Mouse (Mus musculus) leukemia stem cell, adult 10-12 weeks (primary cell): ENCODE results near the gene Ccdc85c. TPM values are rescaled to one million over a fixed set of nuclear protein-coding genes. Genes with fewer than 3 reads are reported as not detected.

Source experiments
- polyA plus RNA-seq: library from polyadenylated mRNA; stranded (reverse); fragments of >175 nt; gene quantifications from 2 replicates; pipeline ENCODE4 v1.2.3, GENCODE M21; 2012; ENCODE audit warnings: low replicate concordance

Ccdc85c gene
- 1.3 and 1.4 TPM in 2 replicates for polyA plus RNA-seq

DNA sequence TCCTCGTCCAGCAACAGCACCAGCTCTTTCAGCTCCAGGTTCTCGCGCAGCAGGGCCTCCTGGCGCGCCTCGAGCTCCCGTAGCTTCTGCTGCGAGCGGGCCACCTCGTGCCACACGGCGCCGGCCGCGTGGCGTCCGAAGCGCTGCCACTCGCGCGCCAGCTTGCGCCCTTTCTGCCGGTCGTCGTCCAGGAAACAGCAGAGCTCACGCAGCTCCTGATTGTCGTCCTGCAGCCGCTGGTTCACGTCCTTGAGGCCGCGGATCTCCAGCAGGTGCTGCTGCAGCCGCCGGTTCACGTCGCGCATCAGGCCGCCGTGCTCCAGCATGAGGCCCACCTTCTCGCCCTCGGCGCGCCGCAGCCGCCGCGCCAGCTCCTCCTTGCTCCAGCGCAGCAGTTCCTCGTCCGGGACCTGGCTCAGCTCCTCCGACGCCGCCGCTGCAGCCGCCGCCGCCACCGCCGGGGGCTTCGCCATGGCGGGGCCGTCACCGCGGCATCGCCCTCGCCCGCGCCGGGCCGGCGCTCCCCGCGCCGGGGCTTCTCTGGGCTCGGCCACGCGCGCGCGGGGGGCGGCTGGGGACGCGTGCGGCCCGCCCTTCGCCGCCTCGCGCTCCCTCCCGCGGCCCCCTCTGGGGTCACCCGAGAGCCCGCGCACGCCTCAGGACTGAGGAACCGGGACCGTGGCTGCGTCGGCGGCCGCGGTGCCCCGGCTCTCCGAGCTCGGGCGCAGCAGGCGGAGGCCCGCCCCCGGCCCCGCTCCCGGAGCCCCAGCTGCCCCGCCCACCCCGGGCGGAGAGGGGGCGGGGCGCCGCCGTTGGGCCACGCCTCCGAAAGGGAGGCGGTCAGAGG is at the start of gene Ccdc85c:
Gene Ccdc85c (minus strand): TSS at position 765 of the 847 bp plus-strand sequence.

DNA sequence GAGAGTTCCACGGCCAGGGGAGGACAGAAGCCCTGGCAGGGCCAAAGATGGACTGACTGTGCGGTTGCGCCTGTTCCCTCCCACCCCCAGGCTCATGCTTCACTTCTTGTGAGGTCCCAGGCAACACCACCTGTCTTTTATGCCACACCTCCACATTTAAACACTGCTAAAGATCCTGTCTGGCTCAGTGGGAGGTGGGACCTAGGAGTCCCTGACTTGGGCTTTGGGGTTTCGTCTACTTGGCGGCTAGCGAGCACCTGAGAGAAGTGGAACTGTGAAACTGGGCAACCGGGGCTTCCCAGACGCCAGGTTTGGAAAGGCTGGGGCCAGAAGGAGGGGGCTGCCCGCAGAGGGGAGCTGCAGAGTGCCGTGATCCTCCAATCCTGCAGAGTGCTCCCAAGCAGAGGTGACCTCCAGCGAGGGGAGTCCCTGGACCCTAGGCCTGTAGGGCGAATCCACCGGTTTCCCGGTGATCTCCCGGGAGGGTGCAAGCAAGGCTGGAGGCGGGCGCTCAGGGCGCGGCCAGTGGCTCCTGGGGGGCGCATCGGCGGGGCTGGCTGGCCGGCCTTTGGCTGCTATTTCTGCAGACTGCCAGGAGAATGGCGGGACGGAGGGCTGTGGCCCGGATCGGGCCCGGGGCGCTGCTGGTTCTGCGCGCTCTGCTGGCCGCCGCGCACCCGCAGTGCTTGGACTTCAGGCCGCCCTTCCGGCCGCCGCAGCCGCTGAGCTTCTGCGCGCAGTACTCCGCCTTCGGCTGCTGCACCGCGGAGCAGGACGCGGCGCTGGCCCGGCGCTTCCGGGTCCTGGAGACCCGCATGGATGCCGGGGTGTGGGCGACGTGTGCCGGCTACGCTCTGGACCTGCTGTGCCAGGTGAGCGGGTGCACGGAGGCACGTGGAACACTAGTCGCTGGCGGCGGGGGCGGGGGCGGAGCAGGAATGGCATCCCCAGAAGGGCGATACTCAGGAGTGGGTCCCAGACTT is 30.9 kb upstream of the Ccdc85c start, which contains the start of gene Hhipl1:
Gene Hhipl1 (plus strand): TSS at position 459 of the 983 bp plus-strand sequence.

DNA sequence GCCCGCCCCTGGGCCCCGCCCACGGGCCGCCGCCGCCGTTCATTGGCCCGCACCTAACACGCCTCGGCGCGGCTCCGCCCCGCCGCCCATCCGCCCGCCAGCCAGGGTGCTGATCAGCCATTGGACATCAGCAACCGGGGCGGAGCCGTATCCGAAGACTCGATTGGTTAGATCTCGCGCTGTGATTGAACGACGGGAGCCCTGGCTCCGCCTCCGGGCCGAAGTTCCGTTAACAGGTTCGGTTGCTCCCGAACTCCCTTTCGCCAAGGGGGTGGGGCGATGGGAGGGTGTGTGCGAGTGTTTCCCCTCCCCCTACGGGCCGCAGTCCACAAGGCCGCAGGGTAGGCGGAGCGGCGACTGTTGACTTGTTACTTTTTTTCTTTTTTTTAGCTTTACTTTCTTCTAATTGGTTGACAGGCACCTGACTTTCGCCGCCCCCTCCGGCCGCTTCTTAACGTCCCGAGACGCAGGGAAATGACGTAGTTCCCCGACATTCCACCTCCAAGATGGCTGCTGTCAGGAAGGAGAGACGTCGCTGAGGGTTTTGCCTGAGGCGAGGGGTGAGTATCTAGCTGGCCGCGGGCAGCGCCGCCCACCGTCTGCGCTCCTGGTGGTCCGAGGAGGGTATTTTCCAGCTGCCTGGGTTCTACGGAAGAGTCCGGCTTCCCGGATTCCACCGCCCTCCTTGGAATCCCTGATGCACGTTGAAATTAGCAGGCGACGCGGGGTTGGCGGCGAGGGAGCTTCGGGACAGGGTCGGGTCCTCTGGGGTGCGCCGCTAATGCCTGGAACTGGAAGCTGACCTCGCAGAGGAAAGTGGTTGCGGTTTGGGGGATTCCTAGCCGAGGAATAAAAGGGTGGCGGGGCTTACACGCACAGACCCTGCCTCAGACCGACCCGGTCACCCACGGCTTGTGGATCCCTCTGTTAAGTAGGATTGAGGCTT is 95.6 kb downstream of the Ccdc85c start, which contains the start of gene Ccnk:
Gene Ccnk (plus strand): TSS at position 259 of the 946 bp plus-strand sequence.

DNA sequence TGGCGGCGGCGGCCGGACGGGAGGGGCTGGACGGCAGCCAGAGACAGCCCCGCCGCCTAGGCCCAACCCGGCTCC is 96.1 kb downstream of the Ccdc85c start, which contains the start of gene Setd3:
Gene Setd3 (minus strand): TSS at position 69 of the 75 bp plus-strand sequence.

Other genes starting within 250 kb of the Ccdc85c start
- 4.0 and 7.9 TPM in 2 replicates for gene Setd3, start 96.1 kb downstream of the Ccdc85c start, polyA plus RNA-seq
- 164 and 183 TPM in 2 replicates for gene Ccnk, start 95.8 kb downstream of the Ccdc85c start, polyA plus RNA-seq
- gene Hhipl1, start 30.8 kb upstream of the Ccdc85c start, polyA plus RNA-seq: 0.08 TPM in 1 of 2 replicates, not detected in the other
- gene Cyp46a1, start 59.0 kb upstream of the Ccdc85c start, polyA plus RNA-seq: 0.30 and 0.45 TPM in 2 replicates
- gene Eml1, start 95.5 kb upstream of the Ccdc85c start, polyA plus RNA-seq: 0.06 and 0.62 TPM in 2 replicates